Mouse (Mus musculus): ENCODE data around the gene Arhgap15.

DNA sequence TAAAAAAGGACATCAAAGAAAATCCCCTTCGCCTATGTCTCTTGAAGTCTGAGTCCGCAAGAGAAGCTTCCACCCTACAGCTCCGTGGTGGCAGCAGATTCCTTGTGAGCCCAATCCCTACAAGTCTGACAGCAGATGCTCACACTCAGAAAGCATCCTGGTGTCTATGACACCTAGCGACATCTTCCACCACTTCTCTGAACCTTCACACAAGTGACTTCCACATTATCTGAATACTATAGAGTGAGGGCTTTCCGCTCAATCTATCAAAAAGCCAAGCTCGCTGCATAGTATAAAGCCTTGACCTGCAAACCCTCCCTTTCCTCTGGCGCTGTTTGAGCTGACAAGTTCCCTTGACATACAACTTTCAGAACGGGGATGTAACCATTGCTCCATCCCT, 645.2 kb downstream of the Arhgap15 start:
- TF ChIP-seq CTCF (IDR thresholded peaks at IDR 0.05; ENCODE audit: extremely low read depth, insufficient read length, insufficient replicate concordance, low read depth, low read length) = no peak
- TF ChIP-seq POLR2A (IDR thresholded peaks at IDR 0.05; ENCODE audit: low read depth, low read length) = no peak

Measured in small intestine, adult 2 months (tissue).